Mouse (Mus musculus) duodenum, adult 2 months (tissue): ENCODE measurements around the gene Bnip3. TPM values are rescaled to one million over a fixed set of nuclear protein-coding genes. Genes with fewer than 3 reads are reported as not detected.

Source experiments
- polyA plus RNA-seq: library from polyadenylated mRNA; depleted of rRNA; stranded (reverse); fragments of >200 nt; gene quantifications from 2 replicates; pipeline ENCODE4 v1.2.3, GENCODE M21; 2012; ENCODE audit warnings: low replicate concordance; rRNA removed

The Bnip3 gene
- polyA plus RNA-seq: 1.8 and 8.0 TPM in 2 replicates

DNA sequence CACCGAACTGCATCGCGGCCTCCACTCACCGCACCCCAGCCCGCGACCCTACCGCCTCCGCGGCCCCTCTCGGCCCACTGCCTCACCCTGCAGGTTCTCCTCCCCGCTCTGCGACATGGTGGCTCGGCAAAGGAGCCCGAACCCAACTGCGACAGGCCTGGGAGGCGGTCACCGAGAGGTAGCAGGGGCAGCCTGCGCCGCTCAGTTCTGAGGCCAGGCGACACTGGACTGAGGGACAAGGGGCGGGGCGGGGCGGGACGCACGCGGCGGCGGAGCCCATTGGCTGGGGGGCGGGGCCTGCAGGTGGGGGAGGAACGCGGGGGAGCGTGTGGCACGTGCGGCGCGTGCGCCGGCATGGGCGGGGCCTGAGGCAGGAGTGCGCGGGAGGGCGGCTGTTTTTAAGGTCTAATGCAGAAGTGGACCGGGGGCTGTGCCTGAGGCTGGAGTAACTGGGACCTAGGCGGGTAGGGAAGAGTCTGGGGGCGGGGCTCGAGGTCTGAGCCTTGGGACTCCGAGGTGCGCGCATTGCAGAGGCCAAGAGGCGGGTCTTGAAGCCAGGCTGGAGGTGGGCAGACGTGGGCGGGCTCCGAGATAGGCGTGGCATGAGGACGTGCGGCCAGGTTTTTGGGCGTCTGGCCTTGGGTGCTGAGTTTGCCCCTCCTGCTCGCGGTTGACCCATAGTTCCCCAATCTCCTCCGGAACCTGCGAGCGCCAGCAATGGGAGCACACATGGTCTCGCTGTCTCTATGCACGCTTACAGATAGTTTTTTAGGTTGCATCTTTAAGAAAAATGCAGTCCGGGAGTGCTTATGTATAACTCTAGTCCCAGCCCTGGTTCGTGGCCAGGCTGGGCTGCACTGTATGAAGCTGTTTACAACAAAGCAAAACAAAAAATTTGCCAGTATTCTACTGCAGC, at the start of gene Bnip3:
Gene Bnip3 (minus strand): TSS at position 243 of the 916 bp plus-strand sequence.

DNA sequence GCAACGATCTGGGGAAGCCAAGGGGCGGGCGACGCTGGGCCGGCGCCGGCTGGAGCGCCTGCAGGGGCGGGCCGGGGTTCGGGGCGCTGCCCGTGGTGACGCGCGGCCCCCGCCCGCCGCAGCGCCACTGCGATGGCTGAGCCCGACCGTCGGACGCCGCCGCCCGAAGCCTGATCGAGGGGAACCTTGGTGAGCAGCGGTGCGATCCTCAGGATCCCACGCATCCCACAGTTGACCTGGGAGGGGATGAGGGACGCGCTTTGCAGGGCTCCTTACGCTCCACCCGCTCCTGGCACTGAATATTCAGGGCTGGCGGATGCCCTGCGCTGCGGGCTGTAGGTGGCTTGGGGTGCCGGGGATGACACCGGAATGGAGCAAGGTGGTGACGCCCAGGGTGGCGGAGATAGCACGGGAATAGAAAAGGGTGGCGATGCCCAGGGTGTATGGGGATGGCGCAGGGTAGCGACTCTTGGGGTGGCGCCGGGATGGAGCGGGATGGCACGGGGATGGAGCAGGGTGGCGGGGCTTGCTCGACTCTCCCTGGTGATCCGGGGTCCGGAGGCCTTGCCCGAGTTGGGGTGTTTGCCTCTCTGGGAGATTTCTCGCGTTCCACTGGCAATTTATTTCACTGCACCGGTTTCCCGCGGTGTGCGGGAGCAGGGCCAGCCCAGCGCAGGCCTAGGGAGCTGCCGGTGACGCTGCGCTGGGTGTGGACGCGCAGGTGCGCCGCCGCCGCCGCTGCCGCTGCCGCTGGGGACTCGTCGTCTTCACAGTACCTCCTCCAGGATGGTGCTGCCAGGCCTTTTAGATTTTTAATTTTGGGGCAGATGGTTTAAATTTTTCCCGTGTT, 31.5 kb upstream of the Bnip3 start, which contains the start of gene Jakmip3:
Gene Jakmip3 (plus strand): TSS at position 119 of the 850 bp plus-strand sequence.

DNA sequence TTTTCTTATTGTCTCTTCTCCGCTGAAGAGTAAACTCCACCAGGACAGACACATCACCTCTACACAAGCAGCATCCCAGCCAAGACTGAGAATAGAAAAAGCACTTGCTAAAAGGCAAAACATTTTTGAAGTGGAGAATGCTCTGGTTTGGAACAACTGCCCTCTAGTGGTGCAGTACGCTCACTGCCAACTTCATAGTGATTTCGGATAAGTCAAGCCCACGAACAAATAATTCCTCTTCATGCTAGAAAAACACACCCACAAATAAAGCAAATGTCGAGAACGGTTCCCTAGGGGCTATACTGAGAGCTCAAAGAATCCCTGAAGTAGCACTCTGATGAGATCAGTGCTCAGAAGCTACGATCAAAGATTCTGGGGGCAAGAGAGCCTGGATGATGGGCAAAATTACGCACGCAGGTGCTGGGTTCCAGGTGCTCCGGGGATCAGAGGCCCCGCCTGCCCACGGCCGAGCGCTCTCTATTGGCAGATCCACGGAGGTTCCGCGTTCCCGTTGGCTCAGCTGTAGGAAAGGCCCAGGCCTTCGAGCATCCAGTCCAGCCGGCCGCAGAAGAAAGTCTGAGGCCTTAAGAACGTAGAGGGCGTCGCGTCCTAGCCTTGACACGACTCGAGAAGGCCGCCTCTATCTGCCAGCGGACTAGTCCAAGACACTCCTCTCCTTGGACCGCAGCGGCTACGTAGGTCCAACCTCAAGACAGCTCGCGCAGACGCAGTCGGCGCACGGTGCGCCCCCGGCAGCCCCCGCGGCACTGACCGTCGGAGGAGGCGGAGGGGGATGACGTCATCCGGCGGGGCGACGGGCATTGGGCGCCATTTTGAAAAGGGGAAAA, 63.6 kb downstream of the Bnip3 start, which contains the start of the genes Ppp2r2d and Mapk1ip1:
Gene Ppp2r2d (plus strand): TSS at position 536 of the 848 bp plus-strand sequence.
Gene Mapk1ip1 (minus strand): TSS at position 730 of the 848 bp plus-strand sequence.

Other genes with a start within 250 kb of the Bnip3 start
- 8.4 and 9.9 TPM in 2 replicates for gene Ppp2r2d, start 63.4 kb downstream of the Bnip3 start, polyA plus RNA-seq
- gene Mapk1ip1, start 63.2 kb downstream of the Bnip3 start, polyA plus RNA-seq: 23.4 and 26.2 TPM in 2 replicates
- gene Jakmip3, start 31.2 kb upstream of the Bnip3 start, polyA plus RNA-seq: 0.06 and 0.18 TPM in 2 replicates
- gene Dpysl4, start 176.5 kb upstream of the Bnip3 start, polyA plus RNA-seq: 0.25 and 0.74 TPM in 2 replicates